Mouse (Mus musculus) embryonic facial prominence, embryonic 11.5 days (tissue): ENCODE measurements at regions not wholly inside any gene's neighbourhood (a gene's known extent, or its start where the extent isn't known, plus 50 kb on each side); places are given as distances from the start of the nearest gene placed in this dataset.

Experiments
- ATAC-seq: fragments of 200-750 bp; cut with Nextera tagmentation; replicated peaks from 2 replicates; pipeline ENCODE4 v1.8.0; 2017; ENCODE audit warnings: low read depth; ENCODE audit not compliant: insufficient number of reproducible peaks, low FRiP score, low TSS enrichment
- DNase-seq: peaks from one replicate; pipeline ENCODE4 v3.0.0-alpha.2; 2015; ENCODE audit warnings: low spot score
- H3K27ac ChIP-seq: fragments of 300-500 bp; sonication (generic); replicated peaks from 2 replicates; pipeline ENCODE4 v1.5.1; 2014; ENCODE audit warnings: mild to moderate bottlenecking, low read depth, low read length, control low read depth
- H3K27me3 ChIP-seq: fragments of 300-500 bp; sonication (generic); 2 replicates; pipeline ENCODE4 v1.6.1; 2014; ENCODE audit warnings: mild to moderate bottlenecking, low read length, moderate library complexity, mixed read lengths; ENCODE audit not compliant: control insufficient read depth, insufficient read depth
- H3K36me3 ChIP-seq: fragments of 300-500 bp; sonication (generic); replicated peaks from 2 replicates; pipeline ENCODE4 v1.6.1; 2014; ENCODE audit warnings: low read depth, mild to moderate bottlenecking, low read length, moderate library complexity, mixed read lengths; ENCODE audit not compliant: control insufficient read depth, insufficient read depth
- H3K4me1 ChIP-seq: fragments of 300-500 bp; sonication (generic); 2 replicates; pipeline ENCODE4 v1.6.1; 2014; ENCODE audit warnings: low read length, mixed read lengths; ENCODE audit not compliant: control insufficient read depth, insufficient read depth
- H3K4me2 ChIP-seq: fragments of 300-500 bp; sonication (generic); 2 replicates; pipeline ENCODE4 v1.6.1; 2014; ENCODE audit warnings: low read depth, mild to moderate bottlenecking, control low read depth, low read length, moderate library complexity
- H3K4me3 ChIP-seq: fragments of 300-500 bp; sonication (generic); 2 replicates; pipeline ENCODE4 v1.5.1; 2014; ENCODE audit warnings: low read depth, low read length, control low read depth
- H3K9ac ChIP-seq: fragments of 300-500 bp; sonication (generic); replicated peaks from 2 replicates; pipeline ENCODE4 v1.6.1; 2014; ENCODE audit warnings: mild to moderate bottlenecking, control low read depth, low read length
- H3K9me3 ChIP-seq: fragments of 300-500 bp; sonication (generic); replicated peaks from 2 replicates; pipeline ENCODE4 v1.6.1; 2016; ENCODE audit warnings: mild to moderate bottlenecking, low read length, inconsistent platforms, mixed read lengths; ENCODE audit not compliant: control insufficient read depth
- WGBS: fragments of 180-500 bp; shearing (Covaris S2); extraction: QIAGEN DNeasy Blood & Tissue Kit; methylation state at CpG from one replicate; pipeline ENCODE4 v1.1.7; 2014; 5-methylcytosine and 5-hydroxymethylcytosine counted together

GRCm38 (mm10) chr3:56261800-56262561 lies 78.5 kb upstream of the Nbea start:
- H3K9ac ChIP-seq: no peak overlapping the region

DNA sequence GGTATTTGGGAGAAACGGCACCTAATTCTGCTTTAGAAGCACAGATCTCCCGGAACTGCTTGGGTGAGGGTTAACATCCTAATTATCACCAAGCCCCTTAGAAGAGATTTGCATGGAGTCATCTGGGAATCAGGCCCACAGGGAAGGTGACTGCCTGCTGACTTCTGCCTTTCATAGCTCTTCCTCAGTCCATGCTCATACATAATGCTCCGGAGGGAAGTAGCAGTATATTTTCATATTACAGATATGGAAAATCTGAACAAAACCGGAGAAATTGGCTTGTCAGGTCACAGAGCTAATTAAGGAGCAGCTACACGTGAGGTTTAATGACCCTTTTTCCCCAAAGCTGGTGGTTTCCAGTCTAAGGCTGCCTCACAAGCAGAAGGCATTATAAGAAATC lies 72.8 kb upstream of the Nbea start:
- no peak for DNase-seq

More at GRCm38 (mm10) chr3:56261800-56262561, 78.5 kb upstream of the Nbea start:
- H3K27me3 ChIP-seq: no peaks in the 10 kb centered on the region
- ATAC-seq: no peak
- H3K36me3 ChIP-seq: no peaks in the 10 kb centered on the region
- H3K4me3 ChIP-seq: no peak overlapping the region
- no peak overlapping the region for H3K27ac ChIP-seq
- H3K4me1 ChIP-seq: no peaks in the 10 kb centered on the region
- no peak overlapping the region for H3K4me2 ChIP-seq
- WGBS: 83% methylated on average over 3 of the region's 3 CpGs
- no peaks in the 10 kb centered on the region for H3K9me3 ChIP-seq
- no peak for DNase-seq

GRCm38 (mm10) chr3:56244370-56244769 lies 60.9 kb upstream of the Nbea start:
- no peak overlapping the region for H3K9ac ChIP-seq
- WGBS: 24% methylated on average over 1 of the region's 1 CpGs

More for the DNA sequence above, 72.8 kb upstream of the Nbea start:
- ATAC-seq: no peak
- Histone ChIP-seq H3K27me3 (no peaks in the 10 kb centered on the region), H3K9ac (no peak overlapping the region), H3K4me3 (no peak overlapping the region), H3K36me3 (no peaks in the 10 kb centered on the region), H3K4me2 (no peak overlapping the region), H3K27ac (no peak overlapping the region), H3K4me1 (no peaks in the 10 kb centered on the region), H3K9me3 (no peaks in the 10 kb centered on the region)
- 56% methylated on average over 5 of the region's 5 CpGs for WGBS

DNA sequence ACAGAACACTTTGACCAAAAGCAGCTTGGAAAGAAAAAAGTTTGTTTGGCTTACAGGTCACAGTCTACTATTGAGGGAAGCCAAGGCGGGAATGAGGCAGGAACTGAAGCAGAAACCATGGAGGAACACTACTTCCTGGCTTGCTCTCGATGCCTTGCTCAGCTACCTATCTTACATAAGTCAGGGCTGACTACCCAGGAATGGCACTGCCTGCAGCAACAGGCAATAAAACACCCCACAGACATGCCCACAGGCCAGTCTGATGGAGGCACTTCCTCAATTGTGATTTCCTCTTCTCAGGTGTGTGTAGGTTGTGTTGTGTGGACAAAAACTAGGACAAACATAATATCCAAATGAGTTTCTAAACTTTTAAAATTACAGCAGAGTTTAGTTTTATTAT lies 54.7 kb upstream of the Nbea start:
- no peaks in the 10 kb centered on the region for H3K9me3 ChIP-seq
- 80% methylated on average over 2 of the region's 2 CpGs for WGBS
- H3K27me3 ChIP-seq: no peaks in the 10 kb centered on the region
- no peak for ATAC-seq
- DNase-seq: no peak
- no peak overlapping the region for H3K27ac ChIP-seq
- no peaks in the 10 kb centered on the region for H3K4me1 ChIP-seq
- H3K36me3 ChIP-seq: no peaks in the 10 kb centered on the region
- H3K9ac ChIP-seq: no peak overlapping the region
- no peak overlapping the region for H3K4me3 ChIP-seq
- no peak overlapping the region for H3K4me2 ChIP-seq

More at GRCm38 (mm10) chr3:56244370-56244769, 60.9 kb upstream of the Nbea start:
- Histone ChIP-seq H3K4me3 (no peak overlapping the region), H3K9me3 (no peaks in the 10 kb centered on the region), H3K27ac (no peak overlapping the region), H3K4me1 (no peaks in the 10 kb centered on the region), H3K36me3 (no peaks in the 10 kb centered on the region), H3K4me2 (no peak overlapping the region), H3K27me3 (no peaks in the 10 kb centered on the region)
- DNase-seq: no peak
- ATAC-seq: no peak

DNA sequence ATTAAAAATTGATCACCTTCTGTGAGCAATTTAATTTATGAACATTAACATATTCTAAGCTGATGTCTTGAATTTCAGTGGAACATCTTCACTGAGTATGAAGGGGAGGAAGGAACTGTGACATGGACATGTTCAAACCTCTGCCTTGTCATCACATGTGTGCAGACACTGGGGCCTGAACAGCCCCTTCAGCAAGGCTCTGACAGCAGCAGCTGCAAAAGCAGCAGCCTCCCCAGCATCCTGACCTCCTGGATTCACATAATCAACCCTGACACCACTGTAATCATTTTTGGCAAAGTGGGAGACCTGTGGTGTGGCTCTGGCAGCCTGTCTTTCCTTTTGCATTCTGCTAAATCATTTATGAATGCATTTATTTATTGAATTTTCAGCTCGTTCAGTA lies 52.7 kb upstream of the Nbea start:
- no peak for ATAC-seq
- no peaks in the 10 kb centered on the region for H3K27me3 ChIP-seq
- H3K9ac ChIP-seq: no peak overlapping the region
- H3K4me1 ChIP-seq: no peaks in the 10 kb centered on the region
- H3K4me2 ChIP-seq: no peak overlapping the region
- no peaks in the 10 kb centered on the region for H3K36me3 ChIP-seq
- H3K4me3 ChIP-seq: no peak overlapping the region
- 78% methylated on average over 1 of the region's 1 CpGs for WGBS
- DNase-seq: no peak
- H3K9me3 ChIP-seq: no peaks in the 10 kb centered on the region
- H3K27ac ChIP-seq: no peak overlapping the region
